Mouse (Mus musculus): Measurements from ENCODE around the gene Pdzd7. TPM values are rescaled to one million over a fixed set of nuclear protein-coding genes. Genes with fewer than 3 reads are reported as not detected.

Pdzd7 gene
- total and polyA plus RNA-seq, 2 experiments = 0.06 TPM; not detected in 1

GRCm38 (mm10) chr19:45065226-45065625 is 19.7 kb upstream of the Pdzd7 start:
- Histone ChIP-seq H3K27ac (replicated peaks; ENCODE audit: insufficient read depth, low read depth, low read length) (no peak overlapping the region), H3K4me3 (ENCODE audit: insufficient read depth, low read depth, low read length) (no peak overlapping the region), H3K36me3 (ENCODE audit: control insufficient read depth, insufficient read depth, low read length) (no peaks in the 10 kb centered on the region), H3K79me2 (ENCODE audit: control insufficient read depth, insufficient read depth, low read length) (no peaks in the 10 kb centered on the region), H3K4me1 (ENCODE audit: control insufficient read depth, insufficient read depth, low read length) (no peaks in the 10 kb centered on the region), H3K9ac (ENCODE audit: low read depth, low read length) (no peak overlapping the region), H3K27me3 (ENCODE audit: control insufficient read depth, insufficient read depth, low read length) (peaks cover 12% of the 10 kb centered on the region; the same call in 1 of the 2 replicates)
- 17% methylated on average over 21 of the region's 21 CpGs for WGBS
- DNase-seq (ENCODE audit: extremely low read depth, low read depth, low spot score) = no peak
- TF ChIP-seq CTCF (IDR thresholded peaks at IDR 0.05; ENCODE audit: low read depth, low read length) = no peak

GRCm38 (mm10) chr19:45063565-45064292 is 18.2 kb upstream of the Pdzd7 start:
- Histone ChIP-seq H3K4me1 (ENCODE audit: control insufficient read depth, insufficient read depth, low read length) (0 out of 2 replicates have a peak, but pooled peaks cover 2% of the 10 kb centered on the region), H3K9ac (ENCODE audit: low read depth, low read length) (no peak overlapping the region), H3K36me3 (ENCODE audit: control insufficient read depth, insufficient read depth, low read length) (no peaks in the 10 kb centered on the region), H3K27ac (replicated peaks; ENCODE audit: insufficient read depth, low read depth, low read length) (no peak overlapping the region), H3K79me2 (ENCODE audit: control insufficient read depth, insufficient read depth, low read length) (no peaks in the 10 kb centered on the region), H3K27me3 (ENCODE audit: control insufficient read depth, insufficient read depth, low read length) (peaks cover 12% of the 10 kb centered on the region; the same call in 1 of the 2 replicates), H3K4me3 (ENCODE audit: insufficient read depth, low read depth, low read length) (no peak overlapping the region)
- no peak for TF ChIP-seq POLR2A (IDR thresholded peaks at IDR 0.05; ENCODE audit: extremely low read depth, insufficient read depth, low read length)
- TF ChIP-seq CTCF (IDR thresholded peaks at IDR 0.05; ENCODE audit: low read depth, low read length) = peak; percentile 77
- DNase-seq (ENCODE audit: extremely low read depth, low read depth, low spot score) = no peak
- WGBS = 46% methylated on average over 20 of the region's 20 CpGs

- no peak for DNase-seq (ENCODE audit: extremely low read depth, low read depth, low spot score)
- Histone ChIP-seq H3K9ac (ENCODE audit: low read depth, low read length) (peak overlapping the region; percentile 58), H3K27ac (replicated peaks; ENCODE audit: insufficient read depth, low read depth, low read length) (peak overlapping the region; percentile 85), H3K27me3 (ENCODE audit: control insufficient read depth, insufficient read depth, low read length) (peaks cover 3% of the 10 kb centered on the region; the same call in 1 of the 2 replicates), H3K4me1 (ENCODE audit: control insufficient read depth, insufficient read depth, low read length) (peaks cover 2% of the 10 kb centered on the region; the same call in 1 of the 2 replicates), H3K79me2 (ENCODE audit: control insufficient read depth, insufficient read depth, low read length) (no peaks in the 10 kb centered on the region), H3K4me3 (ENCODE audit: insufficient read depth, low read depth, low read length) (peak overlapping the region; percentile 54), H3K36me3 (ENCODE audit: control insufficient read depth, insufficient read depth, low read length) (no peaks in the 10 kb centered on the region)
- TF ChIP-seq POLR2A (IDR thresholded peaks at IDR 0.05; ENCODE audit: extremely low read depth, insufficient read depth, low read length) (no peak), CTCF (IDR thresholded peaks at IDR 0.05; ENCODE audit: low read depth, low read length) (no peak)
- WGBS = 5% methylated on average over 14 of the region's 14 CpGs
These were observed 13.3 kb upstream of the Pdzd7 start for GRCm38 (mm10) chr19:45058841-45059240.

- no peaks in the 10 kb centered on the region for H3K36me3 ChIP-seq (ENCODE audit: control insufficient read depth, insufficient read depth, low read length)
- peak; percentile 90 for DNase-seq (ENCODE audit: extremely low read depth, low read depth, low spot score)
- WGBS = under 1% methylated on average over 34 of the region's 34 CpGs
These were observed 12.8 kb upstream of the Pdzd7 start for GRCm38 (mm10) chr19:45058113-45058839.

DNA sequence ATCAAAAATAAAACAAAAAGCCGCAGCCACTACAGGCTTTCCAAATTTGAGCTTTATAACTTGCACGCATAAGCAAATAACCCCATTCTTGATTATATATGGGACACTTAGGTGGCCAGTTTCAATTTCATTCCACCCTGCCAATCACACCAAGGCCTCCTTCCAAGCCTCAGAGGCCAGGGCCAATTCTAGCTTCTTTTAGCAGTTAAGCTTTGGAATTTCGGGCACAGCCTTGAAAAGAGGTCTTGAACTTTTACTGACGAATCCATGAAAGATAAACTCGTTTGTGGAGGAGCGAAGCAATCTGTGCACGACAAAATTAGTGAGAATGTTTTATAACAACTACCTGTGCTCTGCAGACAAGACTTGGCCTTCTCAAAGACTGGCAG is 12.2 kb upstream of the Pdzd7 start:
- H3K36me3 ChIP-seq (ENCODE audit: control insufficient read depth, insufficient read depth, low read length) = no peaks in the 10 kb centered on the region
- no peak for DNase-seq (ENCODE audit: extremely low read depth, low read depth, low spot score)
- peak overlapping the region; percentile 41; the same call in 1 of the 2 replicates for H3K4me3 ChIP-seq (ENCODE audit: insufficient read depth, low read depth, low read length)
- no peaks in the 10 kb centered on the region for H3K79me2 ChIP-seq (ENCODE audit: control insufficient read depth, insufficient read depth, low read length)
- 37% methylated on average over 7 of the region's 7 CpGs for WGBS
- no peaks in the 10 kb centered on the region for H3K27me3 ChIP-seq (ENCODE audit: control insufficient read depth, insufficient read depth, low read length)
- H3K27ac ChIP-seq (replicated peaks; ENCODE audit: insufficient read depth, low read depth, low read length) = peak overlapping the region; percentile 74
- H3K9ac ChIP-seq (ENCODE audit: low read depth, low read length) = peak overlapping the region; percentile 68
- H3K4me1 ChIP-seq (ENCODE audit: control insufficient read depth, insufficient read depth, low read length) = peaks cover 2% of the 10 kb centered on the region; the same call in 1 of the 2 replicates
- no peak for TF ChIP-seq POLR2A (IDR thresholded peaks at IDR 0.05; ENCODE audit: extremely low read depth, insufficient read depth, low read length)
- TF ChIP-seq CTCF (IDR thresholded peaks at IDR 0.05; ENCODE audit: low read depth, low read length) = no peak

More at GRCm38 (mm10) chr19:45058113-45058839, 12.8 kb upstream of the Pdzd7 start:
- TF ChIP-seq CTCF (IDR thresholded peaks at IDR 0.05; ENCODE audit: low read depth, low read length) = no peak
- TF ChIP-seq POLR2A (IDR thresholded peaks at IDR 0.05; ENCODE audit: extremely low read depth, insufficient read depth, low read length) = peak; percentile 55; the same call in 1 of the 2 replicates
- Histone ChIP-seq H3K4me1 (ENCODE audit: control insufficient read depth, insufficient read depth, low read length) (peaks cover 2% of the 10 kb centered on the region; the same call in 1 of the 2 replicates), H3K79me2 (ENCODE audit: control insufficient read depth, insufficient read depth, low read length) (no peaks in the 10 kb centered on the region), H3K9ac (ENCODE audit: low read depth, low read length) (peak overlapping the region; percentile 68), H3K4me3 (ENCODE audit: insufficient read depth, low read depth, low read length) (peak overlapping the region; percentile 54), H3K27me3 (ENCODE audit: control insufficient read depth, insufficient read depth, low read length) (no peaks in the 10 kb centered on the region), H3K27ac (replicated peaks; ENCODE audit: insufficient read depth, low read depth, low read length) (peak overlapping the region; percentile 85)
